Mouse (Mus musculus): ENCODE measurements at regions not wholly inside any gene's neighbourhood (a gene's known extent, or its start where the extent isn't known, plus 50 kb on each side); places are given as distances from the start of the nearest gene placed in this dataset.

DNA sequence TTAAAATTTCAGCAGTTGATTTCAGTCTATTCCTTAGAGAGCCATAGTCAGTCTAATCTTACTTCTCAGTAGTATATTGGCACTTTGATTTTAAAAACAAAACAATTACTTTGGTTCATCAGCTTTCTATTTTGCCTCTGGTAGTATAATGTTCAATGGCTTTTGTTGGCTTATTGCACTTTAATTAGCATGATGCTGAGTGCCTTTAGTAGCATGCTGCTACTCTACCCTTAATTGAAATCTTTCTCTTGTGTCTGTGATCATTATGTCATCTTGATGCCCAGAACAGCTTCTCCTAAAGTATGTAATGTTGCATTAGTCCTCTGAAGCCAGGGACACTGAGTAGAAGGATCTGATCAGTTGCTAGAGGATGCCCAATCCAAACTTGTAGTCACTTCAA, 330.7 kb downstream of the 1700008P02Rik start:
- TF ChIP-seq POLR2A (IDR thresholded peaks at IDR 0.05; ENCODE audit: borderline replicate concordance, insufficient read depth, low read length) (no peak), CTCF (IDR thresholded peaks at IDR 0.05; ENCODE audit: borderline replicate concordance, insufficient read depth, low read depth, low read length) (no peak)
- H3K4me1 ChIP-seq (ENCODE audit: control insufficient read depth, insufficient read depth, low read length): no peaks in the 10 kb centered on the region
- DNase-seq: no peak
- no peak overlapping the region for H3K27ac ChIP-seq (ENCODE audit: insufficient read depth, low read length)
- no peaks in the 10 kb centered on the region for H3K27me3 ChIP-seq (ENCODE audit: control insufficient read depth, insufficient read depth, low read length)
- H3K4me3 ChIP-seq (replicated peaks; ENCODE audit: insufficient read depth, low read depth, low read length): no peak overlapping the region

DNA sequence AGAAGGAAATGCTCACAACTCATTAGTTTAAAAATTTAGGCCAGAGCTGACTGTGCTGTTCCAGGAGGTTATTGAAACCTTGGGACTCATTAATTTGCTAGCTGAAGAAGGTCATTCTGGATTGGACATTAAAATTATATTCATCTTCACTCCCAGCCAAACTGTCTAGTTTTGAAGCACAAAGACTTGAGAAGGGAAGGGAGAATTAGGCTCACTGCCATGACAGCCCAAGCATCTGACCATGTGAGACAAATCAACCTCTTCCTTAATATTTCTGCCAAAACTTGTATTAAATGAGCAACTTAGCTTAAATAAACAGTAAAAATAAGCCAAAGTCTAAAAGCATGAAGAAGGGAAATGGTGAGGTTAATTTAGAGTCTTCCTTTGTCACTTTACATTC, 339.6 kb downstream of the 1700008P02Rik start:
- H3K4me3 ChIP-seq (replicated peaks; ENCODE audit: insufficient read depth, low read depth, low read length): no peak overlapping the region
- no peak for DNase-seq
- no peaks in the 10 kb centered on the region for H3K4me1 ChIP-seq (ENCODE audit: control insufficient read depth, insufficient read depth, low read length)
- TF ChIP-seq POLR2A (IDR thresholded peaks at IDR 0.05; ENCODE audit: borderline replicate concordance, insufficient read depth, low read length) (no peak), CTCF (IDR thresholded peaks at IDR 0.05; ENCODE audit: borderline replicate concordance, insufficient read depth, low read depth, low read length) (no peak)
- H3K27ac ChIP-seq (ENCODE audit: insufficient read depth, low read length): no peak overlapping the region
- H3K27me3 ChIP-seq (ENCODE audit: control insufficient read depth, insufficient read depth, low read length): no peaks in the 10 kb centered on the region
